Mouse (Mus musculus): Measurements from ENCODE around the gene Zfp114.

Gene Zfp114

GRCm38 (mm10) chr7:24174618-24175336, at the start of gene Zfp114:
Gene Zfp114, plus strand, starts transcription at chr7:24175060.
- in situ Hi-C loops (cut with MboI; ENCODE audit: low sequenced_read_pairs), result loop anchor here (25.0 kb wide), 1 partner anchor 113 kb away; no protein-coding TSS in a partner anchor

- in situ Hi-C loops (cut with MboI; ENCODE audit: low sequenced_read_pairs), result no loop called here
Measured at GRCm38 (mm10) chr7:24133425-24133995, 41.4 kb upstream of the Zfp114 start.

- in situ Hi-C loops (cut with MboI; ENCODE audit: low sequenced_read_pairs), result no loop called here
Measured at GRCm38 (mm10) chr7:24133996-24134828, 40.6 kb upstream of the Zfp114 start, which contains the start of gene Zfp235. Gene Zfp235, plus strand, starts transcription at chr7:24134169.

- in situ Hi-C loops (cut with MboI; ENCODE audit: low sequenced_read_pairs), result no loop called here
Measured at GRCm38 (mm10) chr7:24142566-24142965, 32.3 kb upstream of the Zfp114 start.

- in situ Hi-C loops (cut with MboI; ENCODE audit: low sequenced_read_pairs), result loop anchor here (25.0 kb wide), 1 partner anchor 134 kb away; no protein-coding TSS in a partner anchor
Measured at GRCm38 (mm10) chr7:24153272-24153671, 21.6 kb upstream of the Zfp114 start.

GRCm38 (mm10) chr7:24172191-24172590, 2.7 kb upstream of the Zfp114 start:
- in situ Hi-C loops (cut with MboI; ENCODE audit: low sequenced_read_pairs), result loop anchor here (25.0 kb wide), 1 partner anchor 115 kb away; no protein-coding TSS in a partner anchor

- in situ Hi-C loops (cut with MboI; ENCODE audit: low sequenced_read_pairs), result no loop called here
Measured at GRCm38 (mm10) chr7:24175337-24175711, 464 bp downstream of the Zfp114 start.

- in situ Hi-C loops (cut with MboI; ENCODE audit: low sequenced_read_pairs), result no loop called here
Measured at GRCm38 (mm10) chr7:24187611-24188010, 12.8 kb downstream of the Zfp114 start.

GRCm38 (mm10) chr7:24188901-24189570, 14.2 kb downstream of the Zfp114 start:
- in situ Hi-C loops (cut with MboI; ENCODE audit: low sequenced_read_pairs), result no loop called here

- in situ Hi-C loops (cut with MboI; ENCODE audit: low sequenced_read_pairs), result no loop called here
Measured at GRCm38 (mm10) chr7:24189571-24189944, 14.7 kb downstream of the Zfp114 start.

- in situ Hi-C loops (cut with MboI; ENCODE audit: low sequenced_read_pairs), result no loop called here
Measured at GRCm38 (mm10) chr7:24191361-24191760, 16.5 kb downstream of the Zfp114 start.

- in situ Hi-C loops (cut with MboI; ENCODE audit: low sequenced_read_pairs), result no loop called here
Measured at GRCm38 (mm10) chr7:24193157-24193556, 18.3 kb downstream of the Zfp114 start.

GRCm38 (mm10) chr7:24196961-24197360, 22.1 kb downstream of the Zfp114 start:
- in situ Hi-C loops (cut with MboI; ENCODE audit: low sequenced_read_pairs), result no loop called here

- in situ Hi-C loops (cut with MboI; ENCODE audit: low sequenced_read_pairs), result no loop called here
Measured at GRCm38 (mm10) chr7:24207488-24208261, 32.8 kb downstream of the Zfp114 start.

GRCm38 (mm10) chr7:24208282-24208886, 33.5 kb downstream of the Zfp114 start:
- in situ Hi-C loops (cut with MboI; ENCODE audit: low sequenced_read_pairs), result no loop called here

GRCm38 (mm10) chr7:24210296-24210695, 35.4 kb downstream of the Zfp114 start:
- in situ Hi-C loops (cut with MboI; ENCODE audit: low sequenced_read_pairs), result no loop called here

GRCm38 (mm10) chr7:24211343-24211742, 36.5 kb downstream of the Zfp114 start, which contains the start of gene Zfp111:
Gene Zfp111, minus strand, starts transcription at chr7:24211443.
- in situ Hi-C loops (cut with MboI; ENCODE audit: low sequenced_read_pairs), result no loop called here

Measured in CH12F3 (cell line).